Mouse (Mus musculus): ENCODE data around the gene Apod. TPM values are rescaled to one million over a fixed set of nuclear protein-coding genes. Genes with fewer than 3 reads are reported as not detected.

Gene Apod
- total RNA-seq (2014; rRNA removed) (79.0 and 97.3 TPM in 2 replicates), polyA plus RNA-seq (2015; fragmentation: Nextera tagmentation; extraction: Ambion mirVana) (226 and 252 TPM in 2 replicates)

DNA sequence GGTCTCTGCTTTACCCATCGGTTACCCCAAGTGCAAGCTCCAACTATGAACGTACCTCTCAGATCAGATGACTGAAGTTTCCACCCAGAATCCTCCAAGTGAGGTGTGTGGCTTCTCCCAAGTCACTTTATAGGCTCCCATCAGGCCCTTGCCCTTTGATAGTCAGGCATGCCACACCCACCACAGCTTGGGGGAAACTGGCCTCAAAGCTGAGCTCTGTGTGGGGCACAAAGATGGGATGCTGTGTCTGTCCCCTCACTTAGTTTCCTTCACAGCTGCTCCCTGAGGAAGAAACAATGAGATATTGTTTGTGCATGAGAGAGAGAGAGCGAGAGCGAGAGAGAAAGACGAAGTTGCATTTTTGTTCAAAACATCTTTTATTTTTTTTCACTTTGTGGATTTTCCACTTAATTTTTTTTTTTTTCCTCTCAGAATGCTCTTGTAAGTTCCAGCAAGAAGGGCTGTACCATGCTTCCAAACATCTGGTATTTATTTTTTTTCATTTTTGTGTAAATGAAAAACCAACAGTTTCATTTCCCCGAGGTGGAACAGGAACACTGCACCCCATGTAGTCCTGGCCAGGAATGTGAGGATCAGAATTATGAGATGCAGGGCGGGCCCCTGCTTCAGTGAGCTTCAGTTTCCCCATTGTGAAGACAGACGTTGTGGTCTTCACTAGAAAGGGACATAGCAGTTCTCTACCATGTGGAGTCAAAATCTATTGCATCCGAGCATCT is at the start of gene Apod:
TSS of gene Apod (minus strand) at position 312 of the 737 bp plus-strand sequence.
- Histone ChIP-seq H3K36me3 (ENCODE audit: insufficient read depth, low read length) (no peaks in the 10 kb centered on the region), H3K27ac (ENCODE audit: low read depth, low read length) (0 out of 2 replicates have a peak within 1 kb of the TSS, but pooled peaks have one; percentile 51), H3K4me3 (ENCODE audit: low read depth, low read length) (no peak within 1 kb of the TSS), H3K4me1 (ENCODE audit: insufficient read depth, low read length) (no peaks in the 10 kb centered on the region), H3K4me2 (ENCODE audit: low read depth, low read length, poor library complexity, severe bottlenecking) (no peak within 1 kb of the TSS), H3K9me3 (ENCODE audit: low read length) (no peaks in the 10 kb centered on the region), H3K27me3 (ENCODE audit: insufficient read depth, low read length) (no peaks in the 10 kb centered on the region), H3K9ac (replicated peaks; ENCODE audit: low read length, poor library complexity, severe bottlenecking) (no peak within 1 kb of the TSS)
- WGBS: 46% methylated on average over 9 of the region's 9 CpGs
- DNase-seq (ENCODE audit: low spot score) (no peak), ATAC-seq (ENCODE audit: low FRiP score) (no peak)
- no peak for TF ChIP-seq CTCF (IDR thresholded peaks at IDR 0.05)

DNA sequence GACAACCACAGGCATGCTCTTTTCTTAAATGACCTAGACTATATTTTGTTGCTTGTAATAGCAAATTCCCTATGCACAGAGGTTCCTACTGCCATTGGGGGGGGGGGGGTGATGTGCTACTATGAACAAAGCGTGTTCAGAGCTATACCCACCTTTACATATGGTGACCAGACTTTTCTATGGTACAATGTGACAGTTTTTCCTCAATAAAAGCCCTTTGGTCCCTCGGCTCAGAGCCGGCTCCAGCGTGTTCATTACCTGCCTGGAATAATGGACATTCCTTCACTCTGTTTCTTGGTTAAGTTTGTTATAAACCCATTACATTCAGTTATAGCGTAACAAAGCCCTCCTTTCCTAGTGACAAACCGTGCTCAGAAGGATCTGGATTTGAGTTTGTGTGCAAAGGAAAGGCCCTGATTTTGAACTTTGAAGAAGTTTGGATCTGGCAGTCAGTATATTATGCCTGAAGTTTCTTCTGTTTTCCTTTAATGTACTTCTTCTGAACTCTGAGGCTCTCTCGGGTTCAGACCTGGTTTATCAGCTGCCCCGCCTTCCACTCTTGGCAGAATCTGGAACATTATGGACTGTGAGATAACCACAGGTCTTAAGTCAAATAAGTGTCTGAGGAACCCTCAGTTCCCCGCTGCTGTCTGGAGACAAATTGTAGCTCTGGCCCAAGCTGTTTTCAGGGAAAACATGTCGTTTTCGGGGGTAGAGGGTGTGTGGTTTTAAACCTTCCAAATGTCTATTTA is 49.3 kb upstream of the Apod start:
- no peak for DNase-seq (ENCODE audit: low spot score)
- no peaks in the 10 kb centered on the region for H3K36me3 ChIP-seq (ENCODE audit: insufficient read depth, low read length)
- H3K9ac ChIP-seq (replicated peaks; ENCODE audit: low read length, poor library complexity, severe bottlenecking): no peak overlapping the region
- WGBS: 82% methylated on average over 11 of the region's 11 CpGs
- H3K27me3 ChIP-seq (ENCODE audit: insufficient read depth, low read length): 0 out of 2 replicates have a peak, but pooled peaks cover 4% of the 10 kb centered on the region
- ATAC-seq (ENCODE audit: low FRiP score): no peak
- H3K27ac ChIP-seq (ENCODE audit: low read depth, low read length): no peak overlapping the region; the same call in 1 of the 2 replicates
- no peak overlapping the region for H3K4me2 ChIP-seq (ENCODE audit: low read depth, low read length, poor library complexity, severe bottlenecking)
- no peak for TF ChIP-seq CTCF (IDR thresholded peaks at IDR 0.05)
- H3K4me1 ChIP-seq (ENCODE audit: insufficient read depth, low read length): no peaks in the 10 kb centered on the region
- no peak overlapping the region for H3K4me3 ChIP-seq (ENCODE audit: low read depth, low read length)
- H3K9me3 ChIP-seq (ENCODE audit: low read length): no peaks in the 10 kb centered on the region

DNA sequence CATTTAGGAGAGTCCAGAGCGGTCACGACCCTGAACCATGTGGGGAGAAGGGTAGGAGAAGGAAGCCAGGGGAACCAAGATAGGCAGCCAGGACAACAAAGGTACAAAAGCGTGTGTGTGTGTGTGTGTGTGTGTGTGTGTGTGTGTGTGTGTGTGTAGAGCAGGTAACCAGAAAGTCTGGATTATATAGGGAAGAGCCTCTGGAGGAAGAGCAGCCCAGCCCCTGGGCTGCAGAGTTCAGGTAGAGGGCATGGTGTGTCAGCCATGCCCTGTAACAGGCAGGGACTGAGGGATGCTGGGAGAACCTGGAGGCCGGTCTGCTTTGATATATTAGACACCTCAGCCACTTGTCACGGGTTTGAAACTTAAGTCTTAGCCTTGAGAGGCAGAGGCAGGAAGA is 44.9 kb upstream of the Apod start:
- H3K36me3 ChIP-seq (ENCODE audit: insufficient read depth, low read length): no peaks in the 10 kb centered on the region
- no peaks in the 10 kb centered on the region for H3K4me1 ChIP-seq (ENCODE audit: insufficient read depth, low read length)
- H3K27me3 ChIP-seq (ENCODE audit: insufficient read depth, low read length): 0 out of 2 replicates have a peak, but pooled peaks cover 4% of the 10 kb centered on the region
- H3K9ac ChIP-seq (replicated peaks; ENCODE audit: low read length, poor library complexity, severe bottlenecking): no peak overlapping the region
- WGBS: 76% methylated on average over 5 of the region's 5 CpGs
- DNase-seq (ENCODE audit: low spot score) (no peak), ATAC-seq (ENCODE audit: low FRiP score) (no peak)
- H3K27ac ChIP-seq (ENCODE audit: low read depth, low read length): no peak overlapping the region
- no peak overlapping the region for H3K4me3 ChIP-seq (ENCODE audit: low read depth, low read length)
- H3K4me2 ChIP-seq (ENCODE audit: low read depth, low read length, poor library complexity, severe bottlenecking): no peak overlapping the region
- TF ChIP-seq CTCF (IDR thresholded peaks at IDR 0.05): no peak
- H3K9me3 ChIP-seq (ENCODE audit: low read length): no peaks in the 10 kb centered on the region

DNA sequence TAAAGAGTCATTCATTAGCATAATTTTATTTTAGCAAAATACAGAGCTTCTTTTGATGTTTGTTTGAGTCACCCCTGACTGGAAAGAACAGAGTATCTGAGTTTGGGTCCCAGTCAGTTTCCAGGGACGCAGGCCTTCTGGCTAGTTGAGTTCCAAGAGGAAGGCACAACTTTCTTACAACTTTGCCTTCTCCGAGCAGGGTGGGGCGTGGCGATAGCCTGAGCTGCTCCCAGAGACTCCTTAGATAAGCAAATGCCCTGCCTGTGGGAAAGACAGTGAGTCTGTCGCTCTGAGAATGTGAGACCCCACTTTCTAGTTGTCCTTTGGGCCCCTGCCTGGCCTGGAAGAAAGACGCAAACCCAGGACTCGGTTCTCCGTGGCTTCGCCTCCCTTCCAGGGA is 44.4 kb upstream of the Apod start:
- Histone ChIP-seq H3K36me3 (ENCODE audit: insufficient read depth, low read length) (no peaks in the 10 kb centered on the region), H3K4me1 (ENCODE audit: insufficient read depth, low read length) (no peaks in the 10 kb centered on the region), H3K4me2 (ENCODE audit: low read depth, low read length, poor library complexity, severe bottlenecking) (no peak overlapping the region), H3K27me3 (ENCODE audit: insufficient read depth, low read length) (0 out of 2 replicates have a peak, but pooled peaks cover 7% of the 10 kb centered on the region), H3K27ac (ENCODE audit: low read depth, low read length) (no peak overlapping the region), H3K4me3 (ENCODE audit: low read depth, low read length) (no peak overlapping the region), H3K9me3 (ENCODE audit: low read length) (no peaks in the 10 kb centered on the region), H3K9ac (replicated peaks; ENCODE audit: low read length, poor library complexity, severe bottlenecking) (no peak overlapping the region)
- DNase-seq (ENCODE audit: low spot score): no peak
- 32% methylated on average over 9 of the region's 9 CpGs for WGBS
- no peak for ATAC-seq (ENCODE audit: low FRiP score)
- no peak for TF ChIP-seq CTCF (IDR thresholded peaks at IDR 0.05)

DNA sequence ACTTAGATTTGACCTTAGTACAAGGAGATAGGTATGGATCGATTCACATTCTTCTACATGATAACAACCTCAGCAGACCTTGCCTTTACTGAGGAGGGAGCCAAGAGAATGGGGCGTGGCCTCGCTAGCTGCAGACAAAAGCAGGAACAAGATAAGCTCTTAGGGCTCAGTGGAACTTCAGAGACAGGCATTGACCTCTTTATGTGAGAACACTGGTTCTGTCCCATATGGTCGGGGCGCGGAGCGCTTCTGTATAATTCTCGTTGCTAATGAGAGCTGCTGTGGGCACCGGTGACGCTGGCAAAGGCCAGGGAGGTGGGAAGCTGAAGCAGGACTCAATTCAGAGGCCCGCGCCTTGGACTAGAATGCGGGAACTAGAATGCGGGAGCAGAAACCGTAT is 44.0 kb upstream of the Apod start:
- Histone ChIP-seq H3K4me1 (ENCODE audit: insufficient read depth, low read length) (no peaks in the 10 kb centered on the region), H3K27ac (ENCODE audit: low read depth, low read length) (no peak overlapping the region), H3K9ac (replicated peaks; ENCODE audit: low read length, poor library complexity, severe bottlenecking) (no peak overlapping the region), H3K9me3 (ENCODE audit: low read length) (no peaks in the 10 kb centered on the region), H3K4me2 (ENCODE audit: low read depth, low read length, poor library complexity, severe bottlenecking) (no peak overlapping the region), H3K36me3 (ENCODE audit: insufficient read depth, low read length) (no peaks in the 10 kb centered on the region), H3K27me3 (ENCODE audit: insufficient read depth, low read length) (0 out of 2 replicates have a peak, but pooled peaks cover 7% of the 10 kb centered on the region), H3K4me3 (ENCODE audit: low read depth, low read length) (no peak overlapping the region)
- ATAC-seq (ENCODE audit: low FRiP score) (no peak), DNase-seq (ENCODE audit: low spot score) (no peak)
- WGBS: 42% methylated on average over 15 of the region's 15 CpGs
- no peak for TF ChIP-seq CTCF (IDR thresholded peaks at IDR 0.05)

DNA sequence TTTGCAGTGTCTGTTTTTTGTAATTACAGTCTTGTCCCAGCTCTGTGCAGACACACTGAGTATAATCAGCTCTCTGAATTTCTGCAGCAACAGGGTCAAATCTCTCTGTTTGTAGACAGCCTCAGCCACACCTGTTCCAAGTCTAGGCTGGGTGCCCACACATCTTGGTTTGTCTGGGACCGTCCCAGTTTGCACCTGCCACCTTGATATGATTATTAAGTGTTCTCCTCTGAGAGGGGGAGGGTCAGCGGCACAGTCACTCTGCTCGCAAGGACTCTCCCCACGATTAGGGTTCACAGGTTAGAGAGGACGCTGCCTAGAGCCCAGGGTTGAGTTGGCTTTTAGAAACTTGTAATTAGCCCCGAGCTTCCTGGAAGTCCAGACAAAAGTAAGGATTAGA is 41.3 kb upstream of the Apod start:
- Histone ChIP-seq H3K4me3 (ENCODE audit: low read depth, low read length) (no peak overlapping the region), H3K4me1 (ENCODE audit: insufficient read depth, low read length) (no peaks in the 10 kb centered on the region), H3K9me3 (ENCODE audit: low read length) (no peaks in the 10 kb centered on the region), H3K36me3 (ENCODE audit: insufficient read depth, low read length) (no peaks in the 10 kb centered on the region), H3K9ac (replicated peaks; ENCODE audit: low read length, poor library complexity, severe bottlenecking) (no peak overlapping the region), H3K27ac (ENCODE audit: low read depth, low read length) (no peak overlapping the region), H3K27me3 (ENCODE audit: insufficient read depth, low read length) (0 out of 2 replicates have a peak, but pooled peaks cover 7% of the 10 kb centered on the region), H3K4me2 (ENCODE audit: low read depth, low read length, poor library complexity, severe bottlenecking) (no peak overlapping the region)
- no peak for TF ChIP-seq CTCF (IDR thresholded peaks at IDR 0.05)
- WGBS: 63% methylated on average over 6 of the region's 6 CpGs
- ATAC-seq (ENCODE audit: low FRiP score): no peak
- no peak for DNase-seq (ENCODE audit: low spot score)

All from midbrain, postnatal 0 days (tissue).